Mouse (Mus musculus): ENCODE measurements around the gene Ube4b. TPM values are rescaled to one million over a fixed set of nuclear protein-coding genes. Genes with fewer than 3 reads are reported as not detected.
A peak's percentile ranks its signal among the peaks of the same experiment; 100 is the strongest.

Ube4b gene
- total and polyA plus RNA-seq, 2 experiments from 2014 or later: 48.1 to 117 TPM

DNA sequence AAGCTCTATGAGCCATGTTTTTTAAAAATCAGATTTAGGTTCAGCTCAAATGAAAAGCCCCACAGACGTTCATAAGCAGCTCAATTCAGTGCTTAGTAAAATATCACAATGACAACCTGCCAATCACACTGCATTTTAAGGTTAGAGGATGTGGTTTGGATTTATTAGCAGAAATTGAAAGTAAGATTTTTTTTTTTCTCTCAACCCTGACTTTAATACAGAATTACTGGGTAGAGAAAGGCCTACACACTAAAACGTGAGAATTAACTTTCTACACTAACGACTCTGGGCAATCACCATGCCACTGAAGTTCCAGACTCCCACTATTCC, 118.1 kb downstream of the Ube4b start:
- Histone ChIP-seq H3K9ac (replicated peaks; ENCODE audit: low read length) (peak overlapping the region; percentile 99), H3K9me3 (ENCODE audit: low read length) (no peaks in the 10 kb centered on the region), H3K4me3 (ENCODE audit: low read length) (peak overlapping the region; percentile 96), H3K27ac (peak overlapping the region; percentile 99), H3K4me2 (ENCODE audit: low read depth, low read length) (peak overlapping the region; percentile 75), H3K4me1 (ENCODE audit: insufficient read depth, low read length) (peaks cover 11% of the 10 kb centered on the region), H3K36me3 (ENCODE audit: insufficient read depth, low read length) (no peaks in the 10 kb centered on the region), H3K27me3 (ENCODE audit: insufficient read depth, low read length) (no peaks in the 10 kb centered on the region)
- DNase-seq (ENCODE audit: low spot score): no peak
- 21% methylated on average over 3 of the region's 3 CpGs for WGBS
- ATAC-seq: no peak
- no peak for TF ChIP-seq CTCF (IDR thresholded peaks at IDR 0.05; ENCODE audit: low read depth)

DNA sequence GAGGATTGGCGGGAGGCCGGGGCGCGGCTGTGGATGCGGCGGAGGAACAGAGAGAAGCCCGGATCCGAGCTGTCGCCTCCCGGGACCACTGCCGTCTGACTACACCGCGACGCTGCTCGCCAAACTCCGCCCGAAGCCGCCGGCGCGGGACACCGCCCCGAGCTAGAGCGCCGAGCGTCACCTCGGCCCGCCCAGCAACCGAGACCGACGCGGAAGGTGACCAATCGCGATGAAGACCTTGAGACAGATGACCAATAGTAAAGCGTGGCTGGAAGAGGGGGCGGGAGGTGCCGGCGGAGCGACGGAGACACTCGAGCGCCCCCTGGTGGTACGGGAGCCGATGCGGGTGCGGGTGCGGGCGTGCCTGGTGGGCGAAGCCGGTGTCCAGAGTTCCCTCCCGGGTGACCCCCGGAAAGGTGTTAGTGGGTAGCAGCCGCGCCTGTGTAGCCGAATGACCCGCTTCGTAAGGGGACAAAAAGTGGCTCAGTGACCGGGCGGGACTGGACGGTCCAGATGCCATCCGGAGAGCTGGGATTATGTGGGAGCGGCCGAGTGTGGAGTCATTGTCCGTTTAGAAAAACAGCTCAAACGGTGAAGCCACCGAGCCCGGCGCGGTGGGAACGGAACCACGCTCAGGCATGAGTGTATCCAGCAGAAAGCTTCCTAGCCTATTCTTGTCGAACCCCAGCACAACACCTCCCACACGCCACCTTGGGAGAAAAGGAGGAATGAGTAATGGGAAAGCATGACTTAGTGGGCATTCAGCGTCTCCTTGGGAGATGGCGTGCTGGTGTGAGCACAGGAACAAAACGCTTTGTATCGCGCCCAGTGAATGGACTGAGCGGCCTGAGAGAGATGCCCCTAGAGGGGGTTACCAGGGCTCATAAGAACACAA, 118.7 kb downstream of the Ube4b start, which contains the start of gene Kif1b:
Gene Kif1b (minus strand): TSS at position 98 of the 895 bp plus-strand sequence.
- Histone ChIP-seq H3K9ac (replicated peaks; ENCODE audit: low read length) (peak within 1 kb of the TSS; percentile 99), H3K4me3 (ENCODE audit: low read length) (peak within 1 kb of the TSS; percentile 96), H3K27me3 (ENCODE audit: insufficient read depth, low read length) (no peaks in the 10 kb centered on the region), H3K4me2 (ENCODE audit: low read depth, low read length) (peak within 1 kb of the TSS; percentile 80), H3K9me3 (ENCODE audit: low read length) (no peaks in the 10 kb centered on the region), H3K27ac (peak within 1 kb of the TSS; percentile 99), H3K36me3 (ENCODE audit: insufficient read depth, low read length) (no peaks in the 10 kb centered on the region), H3K4me1 (ENCODE audit: insufficient read depth, low read length) (peaks cover 17% of the 10 kb centered on the region)
- DNase-seq (ENCODE audit: low spot score) (peak; percentile 98), ATAC-seq (peak; percentile 97)
- peak; percentile 94 for TF ChIP-seq CTCF (IDR thresholded peaks at IDR 0.05; ENCODE audit: low read depth)
- WGBS: under 1% methylated on average over 79 of the region's 79 CpGs

DNA sequence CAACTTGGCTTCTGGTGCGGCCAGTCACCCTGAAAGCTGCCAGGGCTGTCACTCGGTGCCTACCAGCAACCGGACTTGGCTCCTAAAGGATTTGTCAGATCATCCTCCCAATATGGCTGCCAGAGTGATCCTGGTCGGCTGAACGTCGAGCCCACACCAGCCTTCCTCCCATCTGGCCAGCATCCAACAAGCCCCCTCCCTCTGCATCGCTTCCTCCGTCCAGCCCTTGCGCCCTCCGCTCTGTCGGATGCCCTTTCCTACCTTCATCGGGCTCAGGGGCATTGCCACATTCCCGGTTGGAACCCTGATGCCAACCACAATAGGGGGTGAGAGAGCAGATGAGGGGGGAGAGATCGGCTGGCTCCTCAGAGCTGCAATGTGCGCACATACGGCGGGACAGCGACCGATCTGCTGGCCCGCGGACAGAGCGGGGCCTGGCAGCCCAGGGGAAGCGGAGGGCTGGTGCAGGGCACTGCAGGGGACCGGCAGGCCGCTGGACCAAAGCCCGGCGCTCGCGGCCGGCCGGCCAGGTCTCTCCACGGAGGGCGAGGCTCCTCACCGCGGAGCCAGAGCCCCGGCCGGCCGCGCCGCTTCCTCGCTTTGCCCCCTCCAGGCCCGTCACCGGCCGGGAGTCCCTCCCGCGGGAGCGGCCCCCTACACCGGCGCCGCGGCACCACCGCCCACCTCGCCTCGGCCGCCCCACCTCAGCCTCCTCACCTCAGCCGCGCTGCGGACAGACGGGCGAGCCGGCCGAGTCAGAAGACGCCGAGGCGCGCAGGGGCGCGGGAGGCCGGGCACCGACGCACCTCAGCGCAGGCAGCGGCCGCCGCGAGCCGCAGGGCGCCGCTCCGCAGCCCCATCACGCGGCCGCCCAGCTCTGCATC, 119.6 kb downstream of the Ube4b start:
- Histone ChIP-seq H3K9me3 (ENCODE audit: low read length) (no peaks in the 10 kb centered on the region), H3K36me3 (ENCODE audit: insufficient read depth, low read length) (no peaks in the 10 kb centered on the region), H3K27ac (peak overlapping the region; percentile 99), H3K9ac (replicated peaks; ENCODE audit: low read length) (peak overlapping the region; percentile 99), H3K4me2 (ENCODE audit: low read depth, low read length) (peak overlapping the region; percentile 80), H3K4me1 (ENCODE audit: insufficient read depth, low read length) (peaks cover 24% of the 10 kb centered on the region), H3K4me3 (ENCODE audit: low read length) (peak overlapping the region; percentile 96), H3K27me3 (ENCODE audit: insufficient read depth, low read length) (no peaks in the 10 kb centered on the region)
- TF ChIP-seq CTCF (IDR thresholded peaks at IDR 0.05; ENCODE audit: low read depth): no peak
- ATAC-seq (peak; percentile 61), DNase-seq (ENCODE audit: low spot score) (peak; percentile 91)
- 0% methylated on average over 67 of the region's 83 CpGs for WGBS

DNA sequence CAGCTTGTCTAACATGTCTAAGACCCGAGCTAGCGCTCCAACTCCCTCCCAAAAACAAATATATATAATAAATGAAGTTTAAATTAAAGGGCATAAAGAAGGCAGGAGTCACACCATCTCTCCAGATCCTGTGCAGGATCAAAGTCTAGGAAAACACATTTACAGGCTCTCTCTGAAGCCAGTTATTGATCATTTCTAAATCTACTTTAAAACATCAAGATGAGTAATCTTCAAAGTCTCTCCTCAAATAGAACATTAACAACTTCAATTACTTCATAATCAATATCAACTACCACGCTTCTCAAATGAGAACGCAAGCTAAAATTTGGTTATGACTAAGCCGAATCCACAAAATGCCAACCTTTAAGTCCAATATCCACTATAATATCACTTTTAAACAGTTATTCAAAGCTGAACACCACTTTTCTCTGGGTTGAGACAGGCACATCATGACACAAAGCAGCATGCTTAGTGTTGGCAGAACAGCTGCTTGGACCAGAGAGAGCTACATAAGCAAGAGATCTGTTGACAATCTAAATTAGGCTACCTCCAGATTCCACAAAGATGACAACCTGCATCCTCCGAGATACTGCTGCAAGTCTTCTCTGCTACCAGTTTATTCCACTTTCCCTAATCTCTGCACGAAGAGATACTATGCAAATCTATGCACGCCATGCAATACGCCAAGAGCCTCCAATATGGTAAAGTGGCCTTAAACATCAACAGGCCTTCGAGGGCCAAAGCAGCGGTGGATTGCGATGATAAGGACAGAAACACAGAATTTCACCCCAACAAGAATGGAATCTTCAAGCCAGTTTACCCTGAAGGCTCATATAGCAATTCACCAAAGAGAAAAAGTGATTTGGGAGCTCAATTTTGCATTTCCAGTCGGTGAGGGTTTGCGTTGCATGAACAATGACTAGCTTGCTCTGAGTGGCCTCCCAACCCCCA, 120.5 kb downstream of the Ube4b start:
- Histone ChIP-seq H3K9ac (replicated peaks; ENCODE audit: low read length) (peak overlapping the region; percentile 99), H3K36me3 (ENCODE audit: insufficient read depth, low read length) (no peaks in the 10 kb centered on the region), H3K4me2 (ENCODE audit: low read depth, low read length) (peak overlapping the region; percentile 80), H3K4me1 (ENCODE audit: insufficient read depth, low read length) (peaks cover 31% of the 10 kb centered on the region), H3K27ac (peak overlapping the region; percentile 99), H3K4me3 (ENCODE audit: low read length) (peak overlapping the region; percentile 96), H3K27me3 (ENCODE audit: insufficient read depth, low read length) (no peaks in the 10 kb centered on the region), H3K9me3 (ENCODE audit: low read length) (no peaks in the 10 kb centered on the region)
- 24% methylated on average over 14 of the region's 14 CpGs for WGBS
- TF ChIP-seq CTCF (IDR thresholded peaks at IDR 0.05; ENCODE audit: low read depth): no peak
- no peak for ATAC-seq
- DNase-seq (ENCODE audit: low spot score): no peak

DNA sequence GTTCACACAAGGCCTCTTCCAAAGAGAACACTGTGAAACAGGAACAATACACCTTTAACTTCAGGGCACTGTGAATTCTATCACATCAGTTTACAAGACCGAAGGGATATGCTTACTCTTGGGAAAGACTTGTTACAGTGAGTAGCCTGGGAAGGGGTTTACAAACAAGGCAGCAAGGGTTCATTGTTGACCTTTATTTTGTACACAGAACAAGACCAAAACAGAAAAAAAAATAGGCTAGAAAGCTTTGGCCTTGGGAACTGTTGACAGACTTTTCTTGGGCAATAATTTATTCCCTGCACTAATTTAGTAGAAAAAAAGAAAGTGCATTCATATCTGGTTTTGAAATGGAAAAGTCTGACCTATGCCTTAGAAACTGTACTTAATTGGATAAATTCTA, 122.1 kb downstream of the Ube4b start:
- no peaks in the 10 kb centered on the region for H3K36me3 ChIP-seq (ENCODE audit: insufficient read depth, low read length)
- H3K9ac ChIP-seq (replicated peaks; ENCODE audit: low read length): no peak overlapping the region
- DNase-seq (ENCODE audit: low spot score) (no peak), ATAC-seq (no peak)
- H3K4me2 ChIP-seq (ENCODE audit: low read depth, low read length): peak overlapping the region; percentile 80
- WGBS: 59% methylated on average over 1 of the region's 1 CpGs
- no peak overlapping the region for H3K27ac ChIP-seq
- no peaks in the 10 kb centered on the region for H3K27me3 ChIP-seq (ENCODE audit: insufficient read depth, low read length)
- H3K4me3 ChIP-seq (ENCODE audit: low read length): peak overlapping the region; percentile 7; the same call in 1 of the 2 replicates
- TF ChIP-seq CTCF (IDR thresholded peaks at IDR 0.05; ENCODE audit: low read depth): no peak
- peaks cover 31% of the 10 kb centered on the region for H3K4me1 ChIP-seq (ENCODE audit: insufficient read depth, low read length)
- no peaks in the 10 kb centered on the region for H3K9me3 ChIP-seq (ENCODE audit: low read length)

DNA sequence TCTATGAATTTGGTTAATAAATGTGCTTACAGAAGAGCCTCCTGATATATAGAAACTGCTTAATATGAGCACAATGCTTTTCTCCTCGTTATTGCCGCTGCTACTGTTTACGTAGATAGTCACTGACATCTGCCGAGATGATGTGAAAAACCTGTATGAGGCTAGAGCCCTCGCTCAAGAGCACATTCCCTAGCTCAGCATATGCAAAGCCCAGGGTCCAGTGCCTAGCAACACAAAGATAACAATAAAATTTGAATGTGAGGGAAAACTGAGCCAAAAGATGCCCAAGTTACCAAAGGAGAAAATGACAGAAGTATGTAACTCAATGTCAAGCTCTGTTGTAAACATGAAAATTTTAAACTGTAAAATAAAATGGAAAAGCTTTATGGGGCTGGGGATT, 123.0 kb downstream of the Ube4b start:
- H3K4me3 ChIP-seq (ENCODE audit: low read length): peak overlapping the region; percentile 15
- H3K4me2 ChIP-seq (ENCODE audit: low read depth, low read length): peak overlapping the region; percentile 80
- ATAC-seq (no peak), DNase-seq (ENCODE audit: low spot score) (no peak)
- no peaks in the 10 kb centered on the region for H3K36me3 ChIP-seq (ENCODE audit: insufficient read depth, low read length)
- H3K4me1 ChIP-seq (ENCODE audit: insufficient read depth, low read length): peaks cover 31% of the 10 kb centered on the region
- WGBS: 15% methylated on average over 5 of the region's 5 CpGs
- no peaks in the 10 kb centered on the region for H3K9me3 ChIP-seq (ENCODE audit: low read length)
- no peak overlapping the region for H3K9ac ChIP-seq (replicated peaks; ENCODE audit: low read length)
- TF ChIP-seq CTCF (IDR thresholded peaks at IDR 0.05; ENCODE audit: low read depth): no peak
- no peaks in the 10 kb centered on the region for H3K27me3 ChIP-seq (ENCODE audit: insufficient read depth, low read length)
- no peak overlapping the region for H3K27ac ChIP-seq

Data from hindbrain, postnatal 0 days (tissue).